Mouse (Mus musculus): Measurements from ENCODE around the gene Ror1.

Ror1 gene

GRCm38 (mm10) chr4:100401078-100401477 is 305.5 kb downstream of the Ror1 start:
- no peak for DNase-seq

DNA sequence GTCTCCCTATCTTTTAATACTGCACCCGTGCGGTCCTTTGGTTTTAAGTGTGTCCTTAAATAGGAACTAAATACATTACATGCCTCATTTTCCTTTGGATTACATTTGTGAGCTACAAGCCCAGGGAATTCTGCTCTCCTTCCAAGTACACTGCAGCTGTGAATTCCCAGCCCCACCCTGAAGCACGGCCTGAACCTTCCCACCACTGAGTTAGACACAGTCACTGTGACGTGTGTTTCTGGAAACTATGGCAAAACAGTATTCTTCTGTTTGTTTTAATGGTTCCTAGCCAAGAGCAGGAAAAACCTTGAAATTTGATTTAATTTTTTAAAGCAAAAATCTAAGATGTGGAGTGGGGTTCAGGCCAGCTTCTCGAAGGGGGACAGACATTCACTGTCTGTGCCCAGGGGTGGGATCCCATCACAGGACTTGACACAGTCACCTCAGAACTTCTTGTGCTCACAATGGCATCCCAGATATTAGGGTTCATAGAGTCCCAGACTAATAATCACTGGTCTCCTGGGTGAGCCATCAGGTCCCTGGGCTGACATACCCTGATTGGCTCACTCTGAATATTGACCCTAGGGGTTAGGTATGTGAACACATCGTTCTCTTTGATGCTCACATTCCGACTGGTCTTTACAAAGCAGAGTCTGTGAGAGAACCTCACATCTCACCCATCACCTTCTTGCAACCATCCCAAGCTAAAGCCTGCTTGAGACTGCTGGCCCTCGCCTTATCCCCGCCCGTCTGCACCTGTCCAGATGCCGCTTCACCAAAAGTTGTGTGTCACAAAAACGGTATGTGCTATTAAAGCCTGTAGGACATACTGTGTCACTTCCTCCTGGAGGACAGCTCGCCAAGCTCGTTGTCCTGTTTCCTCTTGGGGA is 306.2 kb downstream of the Ror1 start:
- no peak for DNase-seq

- DNase-seq = peak; percentile 82
These were observed 311.8 kb downstream of the Ror1 start for GRCm38 (mm10) chr4:100407261-100407874.

DNA sequence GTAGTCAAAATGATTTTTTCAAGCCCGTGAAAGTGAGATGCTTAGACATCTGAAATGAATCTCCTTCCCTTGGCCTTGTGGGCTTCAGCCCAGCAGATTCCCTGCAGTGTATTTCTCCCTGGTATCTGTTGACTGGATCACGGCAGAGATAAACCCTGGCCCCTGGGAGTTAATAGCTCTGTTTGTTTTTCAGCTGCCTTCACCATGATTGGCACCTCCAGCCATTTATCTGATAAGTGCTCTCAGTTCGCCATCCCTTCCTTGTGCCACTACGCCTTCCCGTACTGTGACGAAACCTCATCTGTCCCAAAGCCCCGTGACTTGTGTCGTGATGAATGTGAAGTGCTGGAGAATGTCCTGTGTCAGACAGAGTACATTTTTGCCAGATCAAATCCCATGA is 313.9 kb downstream of the Ror1 start:
- no peak for DNase-seq

DNA sequence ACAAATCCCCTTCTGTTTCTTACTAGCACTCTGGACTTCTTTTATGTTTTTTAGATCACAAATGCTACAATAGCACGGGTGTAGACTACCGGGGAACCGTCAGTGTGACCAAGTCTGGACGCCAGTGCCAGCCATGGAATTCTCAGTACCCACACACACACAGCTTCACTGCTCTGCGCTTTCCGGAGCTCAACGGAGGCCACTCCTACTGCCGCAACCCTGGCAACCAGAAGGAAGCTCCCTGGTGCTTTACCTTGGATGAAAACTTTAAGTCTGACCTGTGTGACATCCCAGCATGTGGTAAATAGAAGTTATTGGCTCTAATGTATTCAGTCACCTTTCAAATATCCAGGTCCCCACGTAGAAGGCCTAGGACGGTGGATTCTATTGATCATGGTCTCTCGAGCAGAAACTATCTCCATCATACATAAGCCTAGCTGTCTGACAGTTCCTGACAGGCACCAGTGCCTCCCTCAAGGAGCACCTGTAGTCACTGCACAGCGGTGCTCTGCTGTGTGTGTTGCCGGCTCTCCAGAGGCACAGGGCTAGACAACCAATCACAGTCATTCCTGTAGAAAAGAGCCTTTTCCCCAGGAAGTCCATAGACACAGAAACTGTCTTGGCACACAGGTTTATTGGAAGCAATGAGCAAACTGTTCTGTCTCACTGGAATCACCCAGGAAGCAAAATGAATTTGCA is 316.4 kb downstream of the Ror1 start:
- no peak for DNase-seq

DNA sequence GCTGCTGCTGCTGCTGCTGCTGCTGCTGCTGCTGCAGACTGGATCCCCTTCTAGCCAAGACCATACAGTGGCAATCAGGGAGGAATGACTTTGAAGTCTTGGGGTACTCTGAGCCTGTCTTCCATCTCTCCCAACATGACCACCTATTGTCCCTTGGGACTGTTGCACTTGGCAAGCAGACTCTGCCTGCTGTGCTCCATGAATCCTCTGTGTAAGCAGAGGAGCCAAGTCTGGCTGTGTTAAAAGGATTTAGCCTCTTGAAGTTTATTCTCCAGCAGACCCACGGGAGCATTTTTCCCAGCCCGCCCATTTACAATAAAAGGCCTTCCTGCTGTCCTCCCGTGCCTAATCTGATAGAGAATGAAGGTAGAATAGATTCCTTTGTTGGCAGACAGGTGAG is 327.2 kb downstream of the Ror1 start:
- DNase-seq = no peak

DNA sequence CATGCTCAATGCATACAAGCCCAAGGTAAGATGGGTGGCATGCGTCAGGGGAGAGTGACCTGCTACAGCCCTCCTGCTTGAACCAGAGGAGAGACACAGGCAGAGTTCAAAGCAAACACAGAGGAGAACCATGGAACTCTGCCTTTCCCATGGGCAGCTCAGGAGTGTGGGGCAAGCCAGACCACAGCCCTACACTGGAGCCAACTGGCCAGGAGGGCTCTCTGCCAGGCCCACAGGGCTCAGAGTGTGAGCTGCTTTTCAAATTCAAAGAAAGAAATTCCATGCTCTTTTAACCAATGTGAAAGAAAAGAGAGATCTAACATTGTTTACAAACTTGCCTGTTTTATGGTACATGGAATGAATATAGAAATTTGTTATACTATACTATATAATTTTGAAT is 330.5 kb downstream of the Ror1 start:
- DNase-seq = no peak

GRCm38 (mm10) chr4:100429371-100429900 is 333.8 kb downstream of the Ror1 start:
- DNase-seq = peak; percentile 18

DNA sequence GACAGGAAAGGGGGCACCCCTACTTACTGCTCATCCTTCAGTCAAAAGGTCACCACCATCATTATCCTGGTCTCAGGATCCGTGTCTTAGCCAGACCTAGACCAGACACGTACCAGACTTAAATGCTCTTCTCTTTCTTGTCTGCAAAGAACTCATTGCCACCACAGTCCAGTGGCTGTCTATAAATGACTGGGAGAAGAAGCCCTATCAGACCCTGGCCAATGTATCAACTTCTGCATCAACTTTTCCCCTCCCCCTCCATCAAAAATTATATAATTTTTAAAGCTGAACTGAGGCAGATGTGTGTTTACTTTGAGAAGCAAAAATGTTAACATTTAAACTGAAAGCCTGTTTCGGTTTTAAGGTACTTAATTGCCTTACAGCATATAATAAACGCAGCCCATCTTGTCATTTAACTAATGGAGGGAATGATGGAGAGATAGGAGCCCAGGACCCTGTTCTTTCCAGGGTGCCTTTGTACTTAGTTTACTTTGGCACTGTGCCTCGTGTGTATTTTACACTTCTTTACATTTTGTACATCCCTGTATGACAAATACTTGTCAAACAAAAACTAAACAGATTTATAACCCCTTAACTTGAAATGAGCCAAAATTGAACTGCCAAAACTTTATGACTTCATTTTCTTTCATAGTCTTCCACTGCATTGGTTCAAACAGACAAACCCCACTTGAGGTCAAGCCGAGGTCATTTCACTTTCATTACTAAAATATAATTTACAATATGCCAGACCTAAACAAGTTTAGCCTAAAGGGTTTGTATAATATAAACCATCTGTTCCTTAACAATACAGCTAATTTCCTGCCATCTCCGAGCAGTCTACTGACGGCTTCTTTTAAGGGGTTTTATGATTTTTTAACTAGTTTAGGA is 339.9 kb downstream of the Ror1 start:
- no peak for DNase-seq

GRCm38 (mm10) chr4:100436169-100436547 is 340.6 kb downstream of the Ror1 start:
- DNase-seq = no peak

DNA sequence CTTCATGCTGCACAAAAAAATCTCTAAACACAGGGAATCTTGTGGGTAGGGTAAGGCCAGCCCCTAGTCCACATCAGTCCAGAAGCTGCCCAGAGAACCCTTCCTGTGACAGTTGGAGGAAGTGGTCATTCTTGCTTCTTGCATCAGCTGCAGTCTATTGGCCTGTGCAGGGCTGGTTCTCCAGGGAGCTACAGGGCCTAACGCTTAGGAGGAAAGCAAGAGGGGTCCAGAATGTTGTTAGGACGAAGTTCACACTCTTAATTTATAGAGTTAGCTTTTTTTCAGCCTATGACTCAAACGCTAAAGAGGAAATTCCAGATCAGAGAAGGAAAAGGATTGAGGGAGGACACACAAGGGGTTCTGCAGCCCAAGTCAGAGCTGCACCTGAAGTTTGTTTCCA is 351.3 kb downstream of the Ror1 start:
- no peak for DNase-seq

GRCm38 (mm10) chr4:100462493-100463120 is 367.0 kb downstream of the Ror1 start:
- DNase-seq = no peak

DNA sequence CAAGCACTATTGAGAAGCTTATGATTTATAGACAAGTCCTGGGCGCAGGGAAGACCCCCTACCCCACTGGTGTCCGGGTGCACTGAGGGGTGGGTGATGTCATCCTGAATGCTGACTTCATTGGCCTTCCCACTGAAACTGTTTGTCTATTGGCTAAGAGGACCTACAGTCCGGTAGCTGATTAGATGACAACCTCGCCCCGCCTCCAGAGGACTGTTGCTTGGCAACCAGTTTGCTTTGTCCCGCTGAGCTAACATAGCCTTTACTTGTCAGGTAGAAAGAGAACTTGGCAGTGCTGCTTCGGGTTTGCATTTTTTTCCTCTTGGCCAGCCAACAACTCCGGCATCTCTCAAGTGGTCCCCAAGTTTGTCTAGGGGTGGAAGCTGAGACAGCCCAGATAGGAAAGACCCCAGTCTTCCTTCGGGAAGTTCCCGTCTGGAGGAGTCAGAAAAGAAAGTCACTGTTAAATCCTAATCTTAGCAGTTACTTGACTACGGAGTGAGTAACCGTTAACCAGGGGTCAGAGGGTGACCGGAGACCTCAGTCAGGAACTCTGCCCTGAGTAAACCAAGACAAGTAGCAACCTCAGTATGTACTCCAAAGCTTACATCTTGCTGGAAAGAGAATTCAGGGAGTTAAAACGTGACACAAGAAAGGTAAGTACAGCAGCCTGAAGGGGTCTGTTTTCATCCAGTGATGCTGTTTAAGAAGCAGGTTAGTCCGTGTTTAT is 383.2 kb downstream of the Ror1 start, which contains the start of gene Ube2u:
Ube2u (plus strand) TSS at position 258 of the 730 bp plus-strand sequence.
- peak; percentile 93 for DNase-seq

DNA sequence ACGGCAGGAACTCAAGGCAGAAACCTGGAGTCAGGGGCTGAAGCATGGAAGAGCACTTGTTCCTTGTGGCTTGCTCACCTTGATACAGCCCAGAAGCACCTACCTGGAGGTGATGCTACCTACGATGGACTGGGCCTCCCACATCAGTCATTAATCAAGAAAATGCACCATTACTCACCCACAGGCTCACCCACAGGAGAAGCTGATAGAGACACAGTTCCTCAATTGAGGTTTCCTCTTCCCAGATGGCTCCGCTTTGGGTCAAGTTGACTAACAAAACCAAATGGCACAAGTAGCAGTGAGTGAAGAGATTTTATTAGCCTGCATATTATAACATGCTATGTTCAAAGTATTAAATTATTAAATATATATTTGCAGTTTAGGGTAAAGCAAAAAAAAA is 392.9 kb downstream of the Ror1 start:
- DNase-seq = no peak

Measured in kidney, adult 9 months (tissue).